In the genomic region with DNA sequence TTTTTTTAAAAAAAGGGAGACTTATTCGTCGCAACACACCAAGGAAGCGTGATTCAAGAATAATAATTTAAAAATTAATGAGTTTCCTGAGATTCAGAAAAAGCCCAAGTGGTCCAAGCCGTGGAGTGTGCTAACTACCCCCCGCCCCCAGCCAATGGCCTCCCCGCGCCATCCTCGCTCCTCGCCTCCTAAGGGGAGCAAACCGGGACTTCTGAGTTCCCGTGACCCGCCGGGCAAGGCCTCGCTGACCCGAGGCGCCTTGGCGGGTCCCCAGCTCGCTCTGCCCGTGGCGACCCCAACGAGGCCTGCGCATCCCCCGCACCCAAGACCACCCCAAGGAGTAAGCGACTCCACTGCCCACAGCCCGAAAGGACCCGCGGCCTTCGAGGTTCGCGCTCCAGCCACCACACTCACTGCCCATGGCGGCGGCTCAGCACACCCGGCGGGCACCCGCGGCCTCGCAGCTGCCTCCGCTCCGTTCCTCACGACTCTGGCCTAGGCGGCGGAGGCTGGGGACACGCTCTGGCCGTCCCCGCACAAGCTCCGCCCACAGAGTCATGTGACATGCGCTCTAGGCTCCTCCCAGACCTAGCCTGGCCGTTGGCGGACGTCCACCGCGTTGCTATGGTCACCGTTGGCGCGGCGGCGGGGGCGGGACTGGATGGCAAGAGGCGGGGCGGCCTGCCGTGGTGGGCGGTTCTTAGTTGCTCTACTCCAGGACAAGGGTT, we compare ENCODE assay signal across 8 mouse cellular contexts. TPM values are rescaled to one million over a fixed set of nuclear protein-coding genes. Genes with fewer than 3 reads are reported as not detected.
DNase-seq lines count a peak whose midpoint lies in the region; ATAC-seq and TF ChIP-seq lines count a peak whose summit lies in the region.

A gene (minus strand): TSS at position 590 of the 728 bp plus-strand sequence.

- ATAC-seq in common myeloid progenitor, adult 5-6 weeks (replicated peaks; ENCODE audit: low read depth, poor library complexity, severe bottlenecking): peak; percentile 95
- peak; percentile 99 for ATAC-seq in hindbrain, postnatal 0 days
- peak; percentile 99 for ATAC-seq in megakaryocyte, adult 5-6 weeks (ENCODE audit: poor library complexity, severe bottlenecking)

- peak within 1 kb of the TSS; percentile 91 for H3K4me3 ChIP-seq in gastrocnemius, adult 2 months
- H3K4me3 ChIP-seq in hindbrain, postnatal 0 days (ENCODE audit: low read length): peak within 1 kb of the TSS; percentile 70
- peak within 1 kb of the TSS; percentile 75 for H3K4me3 ChIP-seq in left cerebral cortex, adult 2 months

- H3K9me3 ChIP-seq in hindbrain, postnatal 0 days (ENCODE audit: low read length): no peaks in the 10 kb centered on the region

- under 1% methylated on average over 62 of the region's 62 CpGs for WGBS in hindbrain, postnatal 0 days

- intact Hi-C loops in gastrocnemius, adult 2 months (cut with DNase I): loop anchor here (2.0 kb wide), 2 partner anchors 50 to 54 kb away; a partner anchor contains a TSS
- intact Hi-C loops in left cerebral cortex, adult 2 months (cut with DNase I): loop anchor here (2.0 kb wide), 1 partner anchor 56 kb away; a partner anchor contains a TSS

- H3K27me3 ChIP-seq in hindbrain, postnatal 0 days (ENCODE audit: insufficient read depth, low read length): no peaks in the 10 kb centered on the region

- peak within 1 kb of the TSS; percentile 96 for H3K27ac ChIP-seq in gastrocnemius, adult 2 months
- H3K27ac ChIP-seq in hindbrain, postnatal 0 days: peak within 1 kb of the TSS; percentile 76
- peak within 1 kb of the TSS; percentile 96 for H3K27ac ChIP-seq in left cerebral cortex, adult 2 months

- 0 out of 2 replicates have a peak, but pooled peaks cover 4% of the 10 kb centered on the region for H3K4me1 ChIP-seq in hindbrain, postnatal 0 days (ENCODE audit: insufficient read depth, low read length)

- peak within 1 kb of the TSS; percentile 79 for H3K9ac ChIP-seq in hindbrain, postnatal 0 days (replicated peaks; ENCODE audit: low read length)

- peak; percentile 22; the same call in 1 of the 2 replicates for TF ChIP-seq CTCF in gastrocnemius, adult 2 months (IDR thresholded peaks at IDR 0.05)
- TF ChIP-seq CTCF in hindbrain, postnatal 0 days (IDR thresholded peaks at IDR 0.05; ENCODE audit: low read depth): peak; percentile 14; the same call in 1 of the 2 replicates
- peak; percentile 14 for TF ChIP-seq CTCF in left cerebral cortex, adult 2 months (IDR thresholded peaks at IDR 0.05)

- H3K4me2 ChIP-seq in hindbrain, postnatal 0 days (ENCODE audit: low read depth, low read length): peak within 1 kb of the TSS; percentile 58

- peaks cover 5% of the 10 kb centered on the region; the same call in 1 of the 2 replicates for H3K36me3 ChIP-seq in hindbrain, postnatal 0 days (ENCODE audit: insufficient read depth, low read length)

- DNase-seq in ZHBTc4 (ENCODE audit: low read depth, low spot score): peak; percentile 98
- peak; percentile 100 for DNase-seq in gastrocnemius, adult 2 months
- DNase-seq in hindbrain, postnatal 0 days (ENCODE audit: low spot score): peak; percentile 99
- DNase-seq in left cerebral cortex, adult 2 months (ENCODE audit: extremely low spot score in 1 of 2, low spot score in 2 of 2): peak; percentile 99 to 100
- peak; percentile 99 to 100 for DNase-seq in right cerebral cortex, adult 2 months (ENCODE audit: low spot score in 2 of 2)
- DNase-seq in urinary bladder, postnatal 14 days (ENCODE audit: low spot score): peak; percentile 100

RNA-seq across cellular contexts. Expression of the gene that starts here (rescaled TPM):
- total RNA-seq in common myeloid progenitor, adult 5-6 weeks (2017): 16.1 and 24.0 TPM in 2 replicates
- total RNA-seq in gastrocnemius, adult 2 months (2021): 10 to 100 TPM; 35.4 to 36.1 TPM
- total RNA-seq in hindbrain, postnatal 0 days (2014; rRNA removed): 109 and 127 TPM in 2 replicates
- polyA plus RNA-seq in hindbrain, postnatal 0 days (2015; fragmentation: Nextera tagmentation; extraction: Ambion mirVana): 104 and 105 TPM in 2 replicates
- total RNA-seq in left cerebral cortex, adult 2 months (2021): 100 to 1,000 TPM in 1 of 2 experiments, 10 to 100 TPM in 1; 98.1 to 104 TPM
- 11.6 and 12.5 TPM in 2 replicates for total RNA-seq in megakaryocyte, adult 5-6 weeks (2015)
- total RNA-seq in megakaryocyte, adult 5-6 weeks (2017): 4.0 and 5.7 TPM in 2 replicates

Comparison
In these comparisons a context has a peak if more than half of its experiments do, and no peak if none do; other contexts are left out.
1. Peak in every context shown above with its lines: DNase-seq, ATAC-seq, H3K4me3 ChIP-seq and H3K27ac ChIP-seq.